Mouse (Mus musculus): ENCODE data around the gene Stk33. TPM values are rescaled to one million over a fixed set of nuclear protein-coding genes. Genes with fewer than 3 reads are reported as not detected.

Stk33 gene
- total RNA-seq, 4 experiments from 2014 or later: 0.38 to 2.0 (median 1.4) TPM

GRCm38 (mm10) chr7:109347241-109347640, 91.6 kb downstream of the Stk33 start:
- DNase-seq: no peak

- DNase-seq: no peak
Observed at GRCm38 (mm10) chr7:109331722-109332121, 107.2 kb downstream of the Stk33 start.

- no peak for DNase-seq
Observed at GRCm38 (mm10) chr7:109328772-109329171, 110.1 kb downstream of the Stk33 start.

GRCm38 (mm10) chr7:109326813-109327212, 112.1 kb downstream of the Stk33 start:
- no peak for DNase-seq

- no peak for DNase-seq
Observed at GRCm38 (mm10) chr7:109325731-109326130, 113.2 kb downstream of the Stk33 start.

- DNase-seq: no peak
Observed at GRCm38 (mm10) chr7:109325169-109325568, 113.7 kb downstream of the Stk33 start.

GRCm38 (mm10) chr7:109309506-109309905, 129.4 kb downstream of the Stk33 start:
- DNase-seq: no peak

GRCm38 (mm10) chr7:109295807-109296206, 143.1 kb downstream of the Stk33 start:
- DNase-seq: no peak

GRCm38 (mm10) chr7:109295351-109295750, 143.5 kb downstream of the Stk33 start:
- DNase-seq: no peak

- no peak for DNase-seq
Observed at GRCm38 (mm10) chr7:109290501-109290900, 148.4 kb downstream of the Stk33 start.

- DNase-seq: no peak
Observed at GRCm38 (mm10) chr7:109289106-109289505, 149.8 kb downstream of the Stk33 start.

- no peak for DNase-seq
Observed at GRCm38 (mm10) chr7:109282106-109282505, 156.8 kb downstream of the Stk33 start.

- peak; percentile 30 for DNase-seq
Observed at GRCm38 (mm10) chr7:109276622-109277021, 162.3 kb downstream of the Stk33 start.

GRCm38 (mm10) chr7:109275901-109276300, 163.0 kb downstream of the Stk33 start:
- no peak for DNase-seq

GRCm38 (mm10) chr7:109275151-109275550, 163.7 kb downstream of the Stk33 start:
- DNase-seq: no peak

- no peak for DNase-seq
Observed at GRCm38 (mm10) chr7:109274289-109274688, 164.6 kb downstream of the Stk33 start.

GRCm38 (mm10) chr7:109269046-109269445, 169.8 kb downstream of the Stk33 start:
- no peak for DNase-seq

GRCm38 (mm10) chr7:109267370-109267769, 171.5 kb downstream of the Stk33 start:
- no peak for DNase-seq

GRCm38 (mm10) chr7:109266181-109266580, 172.7 kb downstream of the Stk33 start:
- no peak for DNase-seq

GRCm38 (mm10) chr7:109265606-109266005, 173.3 kb downstream of the Stk33 start:
- DNase-seq: no peak

GRCm38 (mm10) chr7:109255506-109256352, 183.2 kb downstream of the Stk33 start:
- DNase-seq: peak; percentile 23

- DNase-seq: no peak
Observed at GRCm38 (mm10) chr7:109251418-109251817, 187.5 kb downstream of the Stk33 start.

GRCm38 (mm10) chr7:109244776-109245175, 194.1 kb downstream of the Stk33 start:
- no peak for DNase-seq

GRCm38 (mm10) chr7:109241313-109241712, 197.6 kb downstream of the Stk33 start:
- DNase-seq: no peak

Data from adrenal gland, adult 8-10 months (tissue).